Mouse (Mus musculus): ENCODE results near the gene Add2.

GRCm38 (mm10) chr6:86154481-86154880 is 126.0 kb downstream of the Add2 start:
- TF ChIP-seq GATA1 (IDR thresholded peaks at IDR 0.05; ENCODE audit: borderline replicate concordance, low read length) (no peak), FLI1 (IDR thresholded peaks at IDR 0.05; ENCODE audit: low read length) (no peak)
